Mouse (Mus musculus) large intestine, adult 2 months (tissue): Measurements from ENCODE around the gene Upk3b. TPM values are rescaled to one million over a fixed set of nuclear protein-coding genes. Genes with fewer than 3 reads are reported as not detected.

Source experiments
- polyA plus RNA-seq: library from polyadenylated mRNA; depleted of rRNA; stranded (reverse); fragments of >200 nt; gene quantifications from 2 replicates; pipeline ENCODE4 v1.2.3, GENCODE M21; 2012; rRNA removed

The Upk3b gene
- polyA plus RNA-seq, 1 experiment, result 10.9 TPM

Other genes starting within 250 kb of the Upk3b start
- 0.15 and 0.17 TPM in 2 replicates for gene Srrm3, start 231.6 kb upstream of the Upk3b start, polyA plus RNA-seq
- 119 and 133 TPM in 2 replicates for gene Hspb1, start 150.6 kb upstream of the Upk3b start, polyA plus RNA-seq
- gene Ywhag, start 103.9 kb upstream of the Upk3b start, polyA plus RNA-seq, result 41.6 and 44.1 TPM in 2 replicates
- 4.6 and 4.9 TPM in 2 replicates for gene Ssc4d, start 64.0 kb upstream of the Upk3b start, polyA plus RNA-seq
- not detected in 2 replicates for gene Zp3, start 58.4 kb upstream of the Upk3b start, polyA plus RNA-seq
- 10.1 and 13.6 TPM in 2 replicates for gene Dtx2, start 43.7 kb upstream of the Upk3b start, polyA plus RNA-seq
- 1.3 and 1.6 TPM in 2 replicates for gene Upk3bl, start 16.0 kb downstream of the Upk3b start, polyA plus RNA-seq
- 30.9 and 33.5 TPM in 2 replicates for gene Rasa4, start 45.4 kb downstream of the Upk3b start, polyA plus RNA-seq
- gene Polr2j, start 78.1 kb downstream of the Upk3b start, polyA plus RNA-seq, result 106 and 116 TPM in 2 replicates
- gene Lrwd1, start 97.6 kb downstream of the Upk3b start, polyA plus RNA-seq, result 20.9 and 25.0 TPM in 2 replicates
- gene Alkbh4, start 97.7 kb downstream of the Upk3b start, polyA plus RNA-seq, result 19.7 and 21.5 TPM in 2 replicates
- 25.3 and 37.0 TPM in 2 replicates for gene Orai2, start 132.2 kb downstream of the Upk3b start, polyA plus RNA-seq
- 10.4 and 12.0 TPM in 2 replicates for gene Prkrip1, start 160.5 kb downstream of the Upk3b start, polyA plus RNA-seq
- 4.1 and 4.2 TPM in 2 replicates for gene Sh2b2, start 208.1 kb downstream of the Upk3b start, polyA plus RNA-seq